Mouse (Mus musculus): ENCODE measurements at regions not wholly inside any gene's neighbourhood (a gene's known extent, or its start where the extent isn't known, plus 50 kb on each side); places are given as distances from the start of the nearest gene placed in this dataset.

DNA sequence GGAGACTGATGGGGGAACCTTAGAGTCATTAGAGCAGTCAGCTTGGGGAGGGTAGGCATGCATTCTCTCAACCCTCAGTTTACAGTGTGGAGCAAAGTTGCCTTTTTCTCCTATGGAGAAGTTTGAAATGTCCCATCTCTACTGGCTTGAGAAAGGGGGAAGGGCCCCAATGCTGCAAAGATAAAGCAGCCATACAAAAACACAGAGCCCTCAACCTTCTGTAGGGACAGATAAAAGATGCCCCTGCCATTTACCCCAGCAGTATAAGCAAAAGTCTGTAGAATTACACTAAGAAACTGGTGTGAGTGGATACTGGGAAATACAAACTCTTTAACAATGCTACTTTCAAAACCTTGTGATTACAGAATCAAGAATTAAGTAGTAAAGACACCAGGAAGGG lies 71.9 kb upstream of the Tmem215 start:
- DNase-seq (ENCODE audit: low spot score in 2 of 2) = no peak

DNA sequence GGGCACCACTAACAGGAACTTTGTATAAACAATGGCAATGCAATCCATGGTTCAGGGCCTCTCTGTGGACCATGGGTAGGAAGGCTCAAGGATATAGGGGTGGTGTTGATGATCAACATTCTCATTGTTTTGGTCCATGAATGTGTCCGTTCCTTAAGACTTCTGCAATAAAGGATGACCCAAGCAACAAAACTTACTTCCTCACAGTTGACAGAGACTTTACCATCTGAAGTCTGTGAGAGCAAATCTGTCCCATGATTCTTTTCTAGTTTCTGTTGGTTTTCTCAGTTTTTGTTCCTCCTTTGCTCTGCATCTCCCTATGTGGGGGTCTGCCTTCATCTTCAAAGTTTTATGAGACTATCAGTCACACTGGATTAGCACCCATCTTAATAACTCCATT lies 81.8 kb upstream of the Tmem215 start:
- DNase-seq (ENCODE audit: low spot score in 2 of 2) = no peak

DNA sequence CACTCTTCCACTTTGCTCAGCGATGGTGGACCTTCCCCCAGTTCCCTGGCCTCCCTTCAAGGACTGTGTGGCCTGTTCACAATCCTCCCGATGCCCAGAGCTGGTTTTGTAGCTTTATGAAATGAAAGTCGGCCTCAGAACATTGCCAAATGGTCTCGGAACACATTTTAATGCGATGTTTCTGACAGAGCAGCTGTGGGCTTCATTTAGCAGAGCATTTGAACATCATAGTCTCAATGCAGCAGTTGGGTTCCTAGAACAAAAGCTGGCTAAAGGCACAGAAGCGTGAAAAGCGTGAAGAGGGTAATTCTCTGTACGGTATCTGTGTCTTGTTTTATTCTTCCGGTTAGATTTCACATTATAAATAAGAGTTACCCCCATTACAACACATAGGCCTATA lies 86.7 kb upstream of the Tmem215 start:
- no peak for DNase-seq (ENCODE audit: low spot score in 2 of 2)

DNA sequence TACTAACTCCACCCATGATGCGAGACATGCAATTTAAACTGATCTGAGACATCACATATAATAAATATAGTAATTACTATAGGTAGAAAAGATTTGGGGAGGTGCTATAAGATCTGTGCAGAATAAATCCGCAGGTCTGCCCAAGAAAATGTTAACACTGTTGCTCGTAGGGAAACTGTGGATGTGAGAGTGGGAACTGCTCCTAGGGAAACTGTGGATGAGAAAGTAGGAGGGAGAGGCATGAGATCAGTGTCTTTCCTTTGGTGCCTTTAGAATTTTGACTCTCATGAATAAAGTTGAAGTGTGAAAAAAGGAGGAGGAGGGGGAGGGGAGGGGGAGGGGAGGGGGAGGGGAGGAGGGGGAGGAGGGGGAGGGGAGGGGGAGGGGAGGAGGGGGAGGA lies 87.3 kb upstream of the Tmem215 start:
- no peak for DNase-seq (ENCODE audit: low spot score in 2 of 2)

DNA sequence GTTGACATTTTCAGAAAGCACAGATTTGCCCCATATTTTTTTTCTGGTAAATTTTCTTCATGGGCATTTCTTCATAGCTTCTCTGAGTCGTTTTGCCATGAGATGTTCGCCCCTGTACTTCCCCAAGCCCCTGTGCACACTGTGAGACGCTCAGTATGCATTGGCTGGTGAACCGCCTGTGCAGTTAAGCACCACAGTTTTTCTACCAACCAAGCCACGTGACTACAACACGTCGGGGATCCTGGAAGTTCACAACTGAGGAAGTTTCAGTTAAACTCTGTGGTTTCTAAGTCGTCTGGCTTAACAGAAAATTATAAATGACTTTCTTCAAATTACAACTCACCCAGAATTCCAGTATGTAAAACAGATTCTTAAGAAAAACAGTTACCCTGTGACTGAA lies 91.7 kb upstream of the Tmem215 start:
- DNase-seq (ENCODE audit: low spot score in 2 of 2) = no peak

DNA sequence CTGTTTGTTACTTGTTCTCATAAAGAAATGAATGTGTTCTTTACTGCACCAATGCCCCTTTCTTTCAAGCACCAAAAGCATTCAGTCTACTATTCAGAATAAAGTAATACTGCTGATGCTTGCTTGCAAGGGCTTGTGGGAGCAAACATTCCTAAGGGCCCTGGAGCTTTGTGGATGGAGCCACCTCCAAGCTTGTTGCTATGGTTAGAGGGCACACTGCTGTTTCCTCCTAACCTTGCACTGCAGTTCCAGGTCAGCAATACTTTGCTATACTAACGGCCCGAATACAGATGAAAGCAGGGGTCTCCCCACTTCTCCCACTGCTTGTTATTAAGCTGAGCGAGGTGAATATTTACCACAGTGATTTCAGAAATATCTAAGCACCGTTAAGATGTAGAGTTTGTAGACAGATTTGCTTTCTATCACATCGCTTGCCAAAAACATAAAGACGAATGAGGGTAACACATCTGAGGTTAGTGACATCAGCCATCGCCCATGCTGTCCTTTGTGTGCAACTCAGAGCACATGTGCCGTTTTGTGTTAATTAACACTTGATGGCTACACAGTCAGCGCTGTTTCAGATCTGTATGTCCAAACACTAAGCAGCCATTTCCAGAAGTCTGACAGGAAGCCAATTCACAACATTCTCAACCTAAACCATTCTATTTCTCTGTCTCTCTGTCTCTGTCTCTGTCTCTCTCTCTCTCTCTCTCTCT lies 96.4 kb upstream of the Ndufb6 start:
- no peak for DNase-seq (ENCODE audit: low spot score in 2 of 2)

DNA sequence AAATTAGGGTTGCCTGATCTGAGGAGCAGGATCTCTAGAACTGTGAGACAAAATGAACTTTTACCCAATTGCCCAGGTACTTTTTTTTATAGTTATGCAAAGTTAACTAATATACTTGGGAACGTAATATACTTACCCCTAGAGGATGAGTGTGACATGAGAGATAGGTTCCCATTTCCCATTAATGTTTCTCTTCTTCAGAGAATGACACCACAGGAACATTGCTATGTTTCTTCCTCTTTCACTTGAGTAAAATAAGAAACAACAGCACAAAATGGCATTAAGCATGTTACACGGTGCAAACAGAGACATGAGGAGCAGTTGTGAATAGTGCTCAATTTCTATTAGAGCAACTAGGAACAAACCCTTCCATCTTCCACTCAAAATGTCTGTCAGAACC lies 95.0 kb upstream of the Ndufb6 start:
- no peak for DNase-seq (ENCODE audit: low spot score in 2 of 2)

DNA sequence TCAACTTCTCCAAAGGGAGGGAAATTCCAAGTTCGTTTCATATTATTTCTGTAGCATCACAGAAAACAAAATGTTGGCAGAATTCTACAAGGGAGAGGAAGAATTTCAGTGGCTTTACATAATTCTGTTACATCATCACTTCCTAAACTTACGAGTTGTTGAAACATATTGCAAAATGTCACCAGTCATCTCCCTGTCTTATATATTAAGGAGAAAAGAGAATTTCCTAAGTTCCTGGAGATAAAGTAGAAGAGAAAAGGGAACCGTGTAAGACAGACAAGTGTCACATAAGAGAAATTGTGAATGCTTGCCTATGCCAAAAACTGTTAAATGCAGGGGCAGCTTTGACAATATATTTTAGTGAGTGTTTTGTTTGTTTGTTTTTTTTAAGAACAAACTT lies 85.1 kb upstream of the Ndufb6 start:
- DNase-seq (ENCODE audit: low spot score in 2 of 2) = no peak

DNA sequence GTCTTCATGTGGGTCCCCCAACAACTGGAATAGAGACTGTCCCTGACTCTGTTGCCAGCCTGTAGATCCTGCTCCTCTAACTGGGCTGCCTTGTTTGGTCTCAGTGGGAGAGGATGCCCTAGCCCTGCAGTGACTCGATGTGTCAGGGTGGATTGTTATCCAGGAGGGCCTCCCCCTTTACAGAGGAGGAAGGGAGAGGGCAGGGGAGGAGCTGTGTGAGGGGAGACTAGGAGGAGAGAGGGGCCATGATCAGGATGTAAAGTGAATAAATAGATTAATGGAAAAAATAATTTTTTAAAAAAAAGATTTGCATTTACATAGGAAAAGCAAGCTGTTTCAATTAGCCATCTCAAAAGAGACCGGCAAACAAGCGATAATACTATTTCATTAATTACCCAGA lies 80.1 kb upstream of the Ndufb6 start:
- DNase-seq (ENCODE audit: low spot score in 2 of 2) = no peak

DNA sequence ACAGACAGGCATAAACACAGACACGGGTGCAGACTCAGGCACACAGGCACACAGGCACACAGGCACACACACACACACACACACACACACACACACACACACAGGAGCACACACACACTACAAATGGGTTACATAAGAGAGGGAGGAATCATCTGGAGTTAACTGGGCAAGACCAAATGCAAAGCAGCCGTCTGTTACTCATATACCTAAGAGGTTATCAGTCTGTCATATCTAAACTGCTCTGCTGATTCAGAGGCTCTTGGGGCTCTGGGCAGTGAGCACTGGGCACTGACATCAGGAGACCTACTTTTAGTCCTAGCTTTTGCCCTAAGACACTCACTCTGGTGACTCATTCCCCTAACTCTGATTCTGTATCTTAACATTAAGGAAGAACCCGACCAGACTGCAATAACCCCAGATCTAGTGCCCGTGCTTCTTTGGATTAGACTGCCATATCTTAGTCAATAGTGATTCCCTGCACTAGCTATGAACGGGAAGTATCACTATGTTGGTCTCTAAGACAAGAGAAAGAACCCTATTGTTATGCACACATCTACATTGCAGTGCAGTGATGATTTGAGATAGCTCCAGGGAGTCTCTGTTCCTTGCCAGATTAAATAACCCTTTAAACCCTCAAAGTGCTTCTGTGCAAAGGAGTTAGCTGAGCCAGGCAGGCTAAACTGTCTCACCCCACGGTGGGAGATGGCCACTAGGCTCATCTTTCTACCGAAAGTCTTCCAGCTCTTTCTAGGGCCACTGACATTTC lies 78.0 kb upstream of the Ndufb6 start:
- no peak for DNase-seq (ENCODE audit: low spot score in 2 of 2)

DNA sequence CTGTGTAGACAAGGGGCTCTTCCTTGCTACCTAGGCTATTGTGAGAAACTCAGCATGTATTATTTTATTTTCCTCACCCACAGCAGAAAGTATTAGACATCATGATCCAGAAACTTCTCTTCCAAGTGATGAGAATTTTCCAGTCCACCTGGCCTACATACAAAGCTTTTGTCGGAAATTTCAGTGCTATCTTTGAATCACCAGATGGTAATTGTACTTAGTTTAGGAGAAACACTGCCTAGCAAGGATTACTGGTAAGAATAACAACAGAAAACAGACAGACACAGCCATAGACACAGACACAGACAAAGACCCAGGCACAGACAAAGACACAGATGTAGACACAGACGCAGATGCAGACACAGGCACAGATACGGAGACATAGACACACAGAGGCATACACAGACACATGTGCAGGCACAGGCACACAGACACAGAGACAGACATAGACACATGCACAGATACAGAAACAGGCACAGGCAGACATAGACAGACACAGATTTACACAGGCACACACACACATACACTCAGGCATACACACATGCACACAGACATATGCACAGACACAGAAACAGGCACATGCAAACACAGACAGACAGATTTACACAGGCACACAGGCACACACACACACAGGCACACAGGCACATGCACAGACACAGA lies 76.7 kb upstream of the Ndufb6 start:
- peak in 1 of 2 experiments; percentile 42 for DNase-seq (ENCODE audit: low spot score in 2 of 2)

DNA sequence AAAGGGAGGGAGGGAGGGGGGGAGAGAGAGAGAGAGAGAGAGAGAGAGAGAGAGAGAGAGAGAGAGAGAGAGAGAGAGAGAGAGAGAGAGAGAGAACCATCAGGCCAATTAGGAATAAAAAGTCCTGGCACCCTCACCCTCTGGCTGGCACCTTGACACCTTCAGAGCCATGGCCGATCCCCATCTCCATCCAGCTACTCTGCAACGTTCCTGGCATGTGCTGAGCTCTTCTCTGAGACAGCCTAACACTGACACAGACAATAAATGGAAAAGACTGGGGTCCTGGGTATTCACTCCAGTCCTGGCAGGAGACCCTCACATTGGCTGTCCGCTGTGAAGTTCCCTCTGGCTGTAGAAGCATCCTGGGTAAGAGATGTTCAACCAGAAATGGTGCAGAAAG lies 75.2 kb upstream of the Ndufb6 start:
- DNase-seq (ENCODE audit: low spot score in 2 of 2) = no peak

DNA sequence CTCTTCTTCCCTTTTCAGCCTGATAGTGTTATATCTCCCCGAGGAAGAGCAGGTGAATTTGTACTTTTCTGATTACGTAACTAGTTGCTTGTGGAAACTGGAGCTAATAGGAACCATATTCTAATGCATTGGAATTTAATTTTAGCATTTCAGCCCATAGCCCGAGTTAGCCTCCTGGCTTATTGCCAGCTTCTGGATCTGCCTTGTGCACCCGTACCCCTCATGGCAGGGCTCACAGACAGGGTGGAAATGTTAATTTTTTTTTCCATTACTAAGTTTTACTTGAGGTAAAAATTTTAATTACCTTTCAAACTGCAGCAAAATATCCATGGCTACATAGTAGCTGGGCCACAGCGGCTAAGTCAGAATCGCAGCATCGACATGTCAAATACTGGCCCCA lies 72.4 kb upstream of the Ndufb6 start:
- no peak for DNase-seq (ENCODE audit: low spot score in 2 of 2)

DNA sequence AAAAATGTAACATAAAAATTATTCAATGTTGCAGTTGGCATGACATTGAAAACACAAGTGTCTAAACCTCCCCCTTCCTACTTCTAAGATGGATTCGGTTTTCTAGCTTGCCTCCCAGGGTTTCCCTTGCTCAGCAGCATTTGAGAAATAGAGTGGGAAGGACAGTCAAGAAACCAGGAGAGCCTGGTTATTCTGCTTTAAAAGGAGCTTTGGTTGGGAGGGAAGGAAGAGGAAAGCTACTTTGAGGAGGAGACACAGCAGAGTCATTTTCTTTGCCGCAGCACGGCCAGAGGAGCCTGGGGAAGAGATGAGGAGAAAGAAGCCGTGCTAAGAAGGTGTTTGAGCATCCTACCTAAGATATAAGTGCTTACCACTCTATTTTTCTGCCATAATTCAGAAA lies 71.9 kb upstream of the Ndufb6 start:
- no peak for DNase-seq (ENCODE audit: low spot score in 2 of 2)

DNA sequence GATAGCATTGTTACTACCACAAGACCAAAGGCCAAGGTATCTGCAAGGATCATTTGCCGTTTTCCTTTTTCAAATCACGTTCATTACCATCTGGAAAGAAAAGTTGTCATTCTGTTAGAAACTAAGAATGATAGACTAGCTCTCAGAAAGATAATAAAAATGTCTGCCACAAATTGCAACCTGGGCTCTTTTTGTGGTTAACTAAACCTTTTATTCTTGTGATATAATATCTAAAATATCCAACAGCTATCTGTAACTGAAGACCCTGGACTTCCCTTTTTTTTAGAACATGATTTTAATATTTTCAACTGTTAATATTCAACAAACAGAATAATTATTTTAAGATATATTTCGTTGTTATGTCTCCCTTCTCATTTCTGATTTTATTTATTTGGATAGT lies 66.6 kb upstream of the Ndufb6 start:
- no peak for DNase-seq (ENCODE audit: low spot score in 2 of 2)

DNA sequence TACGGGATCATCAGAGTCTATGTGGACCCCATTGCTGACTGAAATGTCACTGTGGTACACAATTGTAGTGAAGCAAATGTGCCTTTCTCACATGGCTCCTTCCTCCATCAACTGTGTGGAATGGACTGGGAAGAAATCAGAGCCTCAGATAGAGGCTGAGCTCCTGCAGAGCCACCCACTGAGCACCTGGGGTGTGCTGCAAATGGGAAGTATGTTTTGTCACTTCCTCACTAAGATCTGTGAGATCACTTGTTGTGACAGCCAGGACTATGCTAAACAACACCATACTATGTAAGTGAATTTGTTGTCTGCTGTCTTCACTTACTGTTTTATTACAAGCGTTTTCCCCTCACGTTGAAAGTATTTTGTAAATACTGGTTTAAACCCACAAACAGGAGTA lies 63.0 kb upstream of the Ndufb6 start:
- DNase-seq (ENCODE audit: low spot score in 2 of 2) = no peak

DNA sequence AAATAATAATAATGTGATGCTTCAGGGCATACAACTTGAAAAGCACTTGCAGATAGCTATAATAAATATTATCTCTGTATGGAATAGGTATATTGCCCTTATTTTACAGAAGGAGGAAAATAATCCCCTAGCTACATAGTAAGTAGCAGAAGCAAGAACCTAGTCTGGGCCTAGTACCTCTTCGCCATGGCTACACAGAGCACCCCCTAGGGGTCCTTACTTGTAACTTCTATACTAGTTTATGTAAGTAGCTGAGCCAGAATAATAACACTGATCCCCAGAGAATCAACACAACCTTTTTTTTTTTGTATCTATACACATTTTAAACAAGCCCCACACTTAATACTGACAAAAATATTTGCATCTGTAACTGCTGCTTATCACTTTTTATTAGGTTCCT lies 55.6 kb upstream of the Ndufb6 start:
- DNase-seq (ENCODE audit: low spot score in 2 of 2) = no peak

DNA sequence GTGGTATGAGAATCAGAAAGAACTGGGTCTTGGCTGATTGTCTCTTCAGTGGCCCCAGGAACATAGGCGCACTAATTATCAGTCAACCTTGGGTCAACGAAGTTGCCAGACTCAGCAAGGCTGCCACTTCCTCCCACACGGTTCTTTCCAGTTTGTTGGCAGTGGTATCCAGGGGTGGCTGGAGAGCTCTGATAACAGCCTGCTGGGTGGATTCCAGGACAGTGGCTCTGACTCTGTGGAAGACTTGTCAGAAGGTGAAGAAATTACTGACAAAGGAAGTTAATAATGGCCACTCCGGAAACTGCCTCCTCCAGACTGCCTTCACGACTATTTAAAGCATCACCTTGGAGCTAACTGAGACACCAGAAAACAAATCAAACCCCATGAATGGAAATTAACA lies 50.5 kb upstream of the Ndufb6 start:
- no peak for DNase-seq (ENCODE audit: low spot score in 2 of 2)

Measured in right cerebral cortex, postnatal 10 days (tissue).